In genomic region chr4:120571070-120571464, GRCm38 (mm10) we compare ENCODE assay signal across 9 mouse cellular contexts. TPM values are rescaled to one million over a fixed set of nuclear protein-coding genes. Genes with fewer than 3 reads are reported as not detected.
DNase-seq lines count a peak whose midpoint lies in the region; ATAC-seq and TF ChIP-seq lines count a peak whose summit lies in the region.
"Had no signal": no experiment of that assay in that cellular context is flagged by ENCODE, and none has a peak within 500 bp of the region (broad histone marks: within the 10 kb centered on the region; RNA-seq: fewer than 3 reads in every experiment).

No protein-coding gene starts in this region.

- H3K9ac ChIP-seq in hindbrain, embryonic 15.5 days: peak overlapping the region; percentile 83
- peak overlapping the region; percentile 97 for H3K9ac ChIP-seq in midbrain, embryonic 16.5 days (ENCODE audit: low read depth, low read length)

- peak; percentile 52 for DNase-seq in kidney, adult 9 months
- no peak for DNase-seq in kidney, postnatal 36 days
- DNase-seq in brain, embryonic 14.5 days (ENCODE audit: low read depth): peak; percentile 1
- DNase-seq in cerebellum, adult 9-11 months: no peak
- DNase-seq in natural killer cell, adult 2 months (ENCODE audit: low spot score in 2 of 2): no peak
- no peak for DNase-seq in spleen, postnatal 36 days (ENCODE audit: low spot score in 2 of 2)
- DNase-seq: gastrocnemius, postnatal 14 days had no signal

- H3K4me3 ChIP-seq in hindbrain, embryonic 15.5 days: peak overlapping the region; percentile 86
- H3K4me3 ChIP-seq in midbrain, embryonic 16.5 days (ENCODE audit: low read depth, low read length): peak overlapping the region; percentile 85

- no peaks in the 10 kb centered on the region for H3K9me3 ChIP-seq in hindbrain, embryonic 15.5 days
- H3K9me3 ChIP-seq in midbrain, embryonic 16.5 days (replicated peaks; ENCODE audit: control insufficient read depth, low read length, poor library complexity, severe bottlenecking): no peaks in the 10 kb centered on the region

- H3K36me3 ChIP-seq in hindbrain, embryonic 15.5 days: 0 out of 2 replicates have a peak, but pooled peaks cover 3% of the 10 kb centered on the region
- no peaks in the 10 kb centered on the region for H3K36me3 ChIP-seq in midbrain, embryonic 16.5 days (ENCODE audit: control insufficient read depth, insufficient read depth, low read length)

- H3K27me3 ChIP-seq in hindbrain, embryonic 15.5 days: no peaks in the 10 kb centered on the region
- H3K27me3 ChIP-seq in midbrain, embryonic 16.5 days (ENCODE audit: control insufficient read depth, insufficient read depth, low read depth, low read length): no peaks in the 10 kb centered on the region

- peak overlapping the region; percentile 76 for H3K4me2 ChIP-seq in hindbrain, embryonic 15.5 days
- H3K4me2 ChIP-seq in midbrain, embryonic 16.5 days (ENCODE audit: low read length): peak overlapping the region; percentile 85

- 80% methylated on average over 3 of the region's 3 CpGs for WGBS in hindbrain, embryonic 15.5 days
- WGBS in midbrain, embryonic 16.5 days: 73% methylated on average over 3 of the region's 3 CpGs

- peak overlapping the region; percentile 98 for H3K27ac ChIP-seq in hindbrain, embryonic 15.5 days (replicated peaks)
- peak overlapping the region; percentile 95 for H3K27ac ChIP-seq in midbrain, embryonic 16.5 days (ENCODE audit: low read length)

- H3K4me1 ChIP-seq in hindbrain, embryonic 15.5 days (replicated peaks): peaks cover 33% of the 10 kb centered on the region
- peaks cover 32% of the 10 kb centered on the region for H3K4me1 ChIP-seq in midbrain, embryonic 16.5 days (ENCODE audit: control insufficient read depth, insufficient read depth, low read length)

- no peak for TF ChIP-seq POLR2A in brain, embryonic 14.5 days (IDR thresholded peaks at IDR 0.05; ENCODE audit: borderline replicate concordance, extremely low read depth, insufficient read depth, insufficient read length, poor library complexity, severe bottlenecking)

- no peak for ATAC-seq in hindbrain, embryonic 15.5 days (ENCODE audit: low FRiP score, low read depth)
- ATAC-seq in midbrain, embryonic 16.5 days: no peak

- TF ChIP-seq CTCF in brain, embryonic 14.5 days (IDR thresholded peaks at IDR 0.05; ENCODE audit: borderline replicate concordance, extremely low read depth, insufficient read depth, insufficient read length): no peak

RNA-seq across cellular contexts. Expression of gene Ctps, which starts 1.0 kb away (rescaled TPM):
- 42.5 and 46.7 TPM in 2 replicates for polyA plus RNA-seq in brain, embryonic 14.5 days (2012; rRNA removed)
- 77.2 and 79.9 TPM in 2 replicates for polyA plus RNA-seq in hindbrain, embryonic 15.5 days (2015; fragmentation: Nextera tagmentation; extraction: Ambion mirVana)
- 78.6 and 79.6 TPM in 2 replicates for polyA plus RNA-seq in midbrain, embryonic 16.5 days (2015; fragmentation: Nextera tagmentation; extraction: Ambion mirVana)

RNA-seq across cellular contexts. Expression of gene Gm8439, which starts 17.5 kb away (rescaled TPM):
- polyA plus RNA-seq in brain, embryonic 14.5 days (2012; rRNA removed): not detected in 2 replicates
- not detected in 2 replicates for polyA plus RNA-seq in hindbrain, embryonic 15.5 days (2015; fragmentation: Nextera tagmentation; extraction: Ambion mirVana)
- not detected in 2 replicates for polyA plus RNA-seq in midbrain, embryonic 16.5 days (2015; fragmentation: Nextera tagmentation; extraction: Ambion mirVana)

RNA-seq across cellular contexts. Expression of gene Slfnl1, which starts 39.0 kb away (rescaled TPM):
- 0.10 and 0.18 TPM in 2 replicates for polyA plus RNA-seq in brain, embryonic 14.5 days (2012; rRNA removed)
- 0.10 TPM in 1 of 2 replicates, not detected in the other for polyA plus RNA-seq in hindbrain, embryonic 15.5 days (2015; fragmentation: Nextera tagmentation; extraction: Ambion mirVana)
- not detected in 2 replicates for polyA plus RNA-seq in midbrain, embryonic 16.5 days (2015; fragmentation: Nextera tagmentation; extraction: Ambion mirVana)

Comparison
In these comparisons a context has a peak if more than half of its experiments do, and no peak if none do; other contexts are left out.
1. DNase-seq: peak in kidney, adult 9 months (single experiment) and brain, embryonic 14.5 days (single experiment); none in kidney, postnatal 36 days (0 of 2), cerebellum, adult 9-11 months (single experiment), natural killer cell, adult 2 months (0 of 2) and spleen, postnatal 36 days (0 of 2).